ENCODE assay signal across 11 mouse cellular contexts in genomic region chr8:97004131-97004530, GRCm38 (mm10).
DNase-seq lines count a peak whose midpoint lies in the region; ATAC-seq lines count a peak whose summit lies in the region.
"Had no signal": no experiment of that assay in that cellular context is flagged by ENCODE, and none has a peak within 500 bp of the region (broad histone marks: within the 10 kb centered on the region; RNA-seq: fewer than 3 reads in every experiment).

No protein-coding gene starts in this region.

- H3K9me3 ChIP-seq in forebrain, embryonic 15.5 days: no peaks in the 10 kb centered on the region
- H3K9me3 ChIP-seq in forebrain, embryonic 12.5 days: no peaks in the 10 kb centered on the region

- no peak overlapping the region for H3K27ac ChIP-seq in forebrain, embryonic 15.5 days (replicated peaks)
- no peak overlapping the region for H3K27ac ChIP-seq in forebrain, embryonic 12.5 days

- no peaks in the 10 kb centered on the region for H3K4me1 ChIP-seq in forebrain, embryonic 15.5 days
- H3K4me1 ChIP-seq in forebrain, embryonic 12.5 days: no peaks in the 10 kb centered on the region

- H3K4me3 ChIP-seq in forebrain, embryonic 15.5 days: no peak overlapping the region
- no peak overlapping the region for H3K4me3 ChIP-seq in forebrain, embryonic 12.5 days (replicated peaks)

- WGBS in forebrain, embryonic 15.5 days: 50% methylated on average over 2 of the region's 3 CpGs
- 61% methylated on average over 3 of the region's 3 CpGs for WGBS in forebrain, embryonic 12.5 days

- no peak overlapping the region for H3K4me2 ChIP-seq in forebrain, embryonic 15.5 days (replicated peaks)
- H3K4me2 ChIP-seq in forebrain, embryonic 12.5 days: no peak overlapping the region
- H3K4me2 ChIP-seq: liver, embryonic 11.5 days had no signal

- intact Hi-C loops in heart, postnatal 14 days (cut with DNase I): no loop called here

- peak; percentile 80 for ATAC-seq in forebrain, embryonic 15.5 days (replicated peaks)
- ATAC-seq in forebrain, embryonic 12.5 days (ENCODE audit: low FRiP score): no peak
- ATAC-seq: intestine, embryonic 16.5 days; midbrain, embryonic 16.5 days had no signal

- no peak overlapping the region for H3K9ac ChIP-seq in forebrain, embryonic 15.5 days (replicated peaks)
- no peak overlapping the region for H3K9ac ChIP-seq in forebrain, embryonic 12.5 days

- H3K36me3 ChIP-seq in forebrain, embryonic 15.5 days: no peaks in the 10 kb centered on the region
- H3K36me3 ChIP-seq in forebrain, embryonic 12.5 days (replicated peaks): no peaks in the 10 kb centered on the region

- H3K27me3 ChIP-seq in forebrain, embryonic 15.5 days: no peaks in the 10 kb centered on the region
- H3K27me3 ChIP-seq in forebrain, embryonic 12.5 days: no peaks in the 10 kb centered on the region

- DNase-seq in layer of hippocampus, adult 11-12 months (ENCODE audit: low spot score): peak; percentile 21
- DNase-seq in layer of hippocampus, adult 9-10 months (ENCODE audit: low spot score): no peak
- DNase-seq in adrenal gland, postnatal 14 days: peak; percentile 20
- peak; percentile 3 to 21 for DNase-seq in heart, postnatal 14 days
- DNase-seq in thymus, postnatal 4 days: no peak
- no peak for DNase-seq in urinary bladder, postnatal 25 days (ENCODE audit: low spot score)

Comparison
In these comparisons a context has a peak if more than half of its experiments do, and no peak if none do; other contexts are left out.
1. DNase-seq: peak in layer of hippocampus, adult 11-12 months (single experiment), adrenal gland, postnatal 14 days (single experiment) and heart, postnatal 14 days (2 of 2); none in layer of hippocampus, adult 9-10 months (single experiment), thymus, postnatal 4 days (single experiment) and urinary bladder, postnatal 25 days (single experiment).